Mouse (Mus musculus): ENCODE measurements around the gene Gen1.
A peak's percentile ranks its signal among the peaks of the same experiment; 100 is the strongest.

Gen1 gene

GRCm38 (mm10) chr12:11265382-11266281, at the start of gene Gen1, which contains the start of gene Smc6:
Gene Gen1, minus strand, starts transcription at chr12:11265801.
Gene Smc6, plus strand, starts transcription at chr12:11265886.
- DNase-seq, result peak; percentile 96 to 98

GRCm38 (mm10) chr12:11313840-11314239, 48.2 kb upstream of the Gen1 start:
- DNase-seq, result no peak

GRCm38 (mm10) chr12:11311106-11311505, 45.5 kb upstream of the Gen1 start:
- no peak for DNase-seq

- peak; percentile 15 to 53 for DNase-seq
Observed at GRCm38 (mm10) chr12:11306753-11307645, 41.4 kb upstream of the Gen1 start.

- no peak for DNase-seq
Observed at GRCm38 (mm10) chr12:11300858-11301257, 35.3 kb upstream of the Gen1 start.

GRCm38 (mm10) chr12:11286382-11286781, 20.8 kb upstream of the Gen1 start:
- no peak for DNase-seq

- DNase-seq, result no peak
Observed at GRCm38 (mm10) chr12:11281584-11281983, 16.0 kb upstream of the Gen1 start.

GRCm38 (mm10) chr12:11279886-11280285, 14.3 kb upstream of the Gen1 start:
- no peak for DNase-seq

GRCm38 (mm10) chr12:11277207-11277606, 11.6 kb upstream of the Gen1 start:
- DNase-seq, result no peak

GRCm38 (mm10) chr12:11276632-11277031, 11.0 kb upstream of the Gen1 start:
- DNase-seq, result no peak

GRCm38 (mm10) chr12:11273185-11273584, 7.6 kb upstream of the Gen1 start:
- DNase-seq, result no peak

GRCm38 (mm10) chr12:11272568-11272967, 7.0 kb upstream of the Gen1 start:
- DNase-seq, result no peak

GRCm38 (mm10) chr12:11267030-11267429, 1.4 kb upstream of the Gen1 start:
- peak; percentile 9 to 34 for DNase-seq

- DNase-seq, result peak in 1 of 2 experiments; percentile 50
Observed at GRCm38 (mm10) chr12:11266282-11266985, 833 bp upstream of the Gen1 start.

- no peak for DNase-seq
Observed at GRCm38 (mm10) chr12:11264895-11265294, 706 bp downstream of the Gen1 start.

- no peak for DNase-seq
Observed at GRCm38 (mm10) chr12:11250322-11250721, 15.3 kb downstream of the Gen1 start.

GRCm38 (mm10) chr12:11247460-11247859, 18.1 kb downstream of the Gen1 start:
- DNase-seq, result no peak

GRCm38 (mm10) chr12:11235996-11236395, 29.6 kb downstream of the Gen1 start:
- no peak for DNase-seq

GRCm38 (mm10) chr12:11230267-11230666, 35.3 kb downstream of the Gen1 start:
- DNase-seq, result no peak

GRCm38 (mm10) chr12:11226529-11227268, 38.9 kb downstream of the Gen1 start:
- DNase-seq, result peak; percentile 2 to 34

- DNase-seq, result no peak
Observed at GRCm38 (mm10) chr12:11226123-11226522, 39.5 kb downstream of the Gen1 start.

- DNase-seq, result no peak
Observed at GRCm38 (mm10) chr12:11224722-11225121, 40.9 kb downstream of the Gen1 start.

All from kidney, postnatal 25 days (tissue).